Mouse (Mus musculus) inflammation-experienced regulatory T-cells (primary cell): ENCODE results near the gene Nectin2. TPM values are rescaled to one million over a fixed set of nuclear protein-coding genes. Genes with fewer than 3 reads are reported as not detected.

Experiments
- polyA plus RNA-seq, 2 experiments: library from polyadenylated mRNA; unstranded; fragments of 100-300 nt; shearing (Covaris generic); gene quantifications; one replicate each; pipeline ENCODE4 v1.2.1; 2017

Gene Nectin2
- polyA plus RNA-seq: under 1 TPM; 0.10 to 0.84 TPM

GRCm38 (mm10) chr7:19750217-19751069 is at the start of gene Nectin2:
TSS of gene Nectin2 (minus strand) at chr7:19750483.

GRCm38 (mm10) chr7:19796697-19797588 is 46.7 kb upstream of the Nectin2 start, which contains the start of gene Cblc:
TSS of gene Cblc (minus strand) at chr7:19796809.

GRCm38 (mm10) chr7:19770984-19771391 is 20.7 kb upstream of the Nectin2 start, which contains the start of gene Bcam:
TSS of gene Bcam (minus strand) at chr7:19771016.

GRCm38 (mm10) chr7:19715239-19716054 is 34.8 kb downstream of the Nectin2 start, which contains the start of gene Tomm40:
TSS of gene Tomm40 (minus strand) at chr7:19715438.

GRCm38 (mm10) chr7:19698907-19699826 is 51.1 kb downstream of the Nectin2 start, which contains the start of gene Apoe:
TSS of gene Apoe (minus strand) at chr7:19699188.

GRCm38 (mm10) chr7:19691873-19692865 is 58.1 kb downstream of the Nectin2 start, which contains the start of gene Apoc1:
TSS of gene Apoc1 (minus strand) at chr7:19692660.

GRCm38 (mm10) chr7:19681202-19681694 is 69.0 kb downstream of the Nectin2 start, which contains the start of the genes Gm44805 and Apoc4:
TSS of gene Gm44805 (minus strand) at chr7:19681423.
TSS of gene Apoc4 (minus strand) at chr7:19681479.

GRCm38 (mm10) chr7:19677872-19678271 is 72.4 kb downstream of the Nectin2 start, which contains the start of gene Apoc2:
TSS of gene Apoc2 (minus strand) at chr7:19677941.

Other genes starting within 250 kb of the Nectin2 start
- gene Bloc1s3, start 242.1 kb downstream of the Nectin2 start, polyA plus RNA-seq: 1 to 10 TPM; 9.1 to 9.8 TPM
- gene Trappc6a, start 242.1 kb downstream of the Nectin2 start, polyA plus RNA-seq: 100 to 1,000 TPM in 1 of 2 experiments, 10 to 100 TPM in 1; 79.0 to 101 TPM
- under 1 TPM in 1 of 2 experiments, not detected in 1; 0.60 TPM for gene Nkpd1, start 232.6 kb downstream of the Nectin2 start, polyA plus RNA-seq
- 10 to 100 TPM; 15.7 to 15.9 TPM for gene Ppp1r37, start 187.4 kb downstream of the Nectin2 start, polyA plus RNA-seq
- gene Zfp296, start 173.2 kb downstream of the Nectin2 start, polyA plus RNA-seq: 1 to 10 TPM in 1 of 2 experiments, under 1 TPM in 1; 0.94 to 1.7 TPM
- 100 to 1,000 TPM; 111 to 136 TPM for gene Gemin7, start 172.9 kb downstream of the Nectin2 start, polyA plus RNA-seq
- gene Clasrp, start 146.0 kb downstream of the Nectin2 start, polyA plus RNA-seq: 10 to 100 TPM; 59.6 to 76.8 TPM
- 100 to 1,000 TPM in 1 of 2 experiments, 10 to 100 TPM in 1; 95.9 to 105 TPM for gene Relb, start 121.0 kb downstream of the Nectin2 start, polyA plus RNA-seq
- 100 to 1,000 TPM; 150 to 152 TPM for gene Clptm1, start 85.5 kb downstream of the Nectin2 start, polyA plus RNA-seq
- gene Apoc2, start 72.5 kb downstream of the Nectin2 start, polyA plus RNA-seq: not detected
- not detected for gene Gm44805, start 69.1 kb downstream of the Nectin2 start, polyA plus RNA-seq
- under 1 TPM in 1 of 2 experiments, not detected in 1; 0.07 TPM for gene Apoc4, start 69.0 kb downstream of the Nectin2 start, polyA plus RNA-seq
- gene Apoc1, start 57.8 kb downstream of the Nectin2 start, polyA plus RNA-seq: 1 to 10 TPM in 1 of 2 experiments, not detected in 1; 1.5 TPM
- gene Apoe, start 51.3 kb downstream of the Nectin2 start, polyA plus RNA-seq: 10 to 100 TPM; 10.9 to 46.1 TPM
- 10 to 100 TPM; 74.3 to 77.1 TPM for gene Tomm40, start 35.0 kb downstream of the Nectin2 start, polyA plus RNA-seq
- gene Bcam, start 20.5 kb upstream of the Nectin2 start, polyA plus RNA-seq: 10 to 100 TPM in 1 of 2 experiments, 1 to 10 TPM in 1; 2.3 to 15.9 TPM
- 1 to 10 TPM in 1 of 2 experiments, under 1 TPM in 1; 0.25 to 1.3 TPM for gene Cblc, start 46.3 kb upstream of the Nectin2 start, polyA plus RNA-seq
- gene Bcl3, start 72.3 kb upstream of the Nectin2 start, polyA plus RNA-seq: 100 to 1,000 TPM in 1 of 2 experiments, 10 to 100 TPM in 1; 88.9 to 130 TPM
- not detected for gene Gm19345, start 101.5 kb upstream of the Nectin2 start, polyA plus RNA-seq
- gene Ceacam16, start 110.8 kb upstream of the Nectin2 start, polyA plus RNA-seq: under 1 TPM in 1 of 2 experiments, not detected in 1; 0.10 TPM
- gene Ceacam19, start 137.5 kb upstream of the Nectin2 start, polyA plus RNA-seq: under 1 TPM in 1 of 2 experiments, not detected in 1; 0.06 TPM
- 10 to 100 TPM; 27.5 to 32.5 TPM for gene Pvr, start 170.7 kb upstream of the Nectin2 start, polyA plus RNA-seq
- gene Igsf23, start 200.3 kb upstream of the Nectin2 start, polyA plus RNA-seq: 10 to 100 TPM in 1 of 2 experiments, 1 to 10 TPM in 1; 8.9 to 26.5 TPM
- 1 to 10 TPM in 1 of 2 experiments, under 1 TPM in 1; 0.49 to 1.5 TPM for gene Ceacam20, start 214.9 kb upstream of the Nectin2 start, polyA plus RNA-seq
- gene Nlrp9b, start 241.0 kb upstream of the Nectin2 start, polyA plus RNA-seq: under 1 TPM; 0.16 to 0.34 TPM